Mouse (Mus musculus) forebrain, embryonic 14.5 days (tissue): ENCODE data around the gene Clint1. TPM values are rescaled to one million over a fixed set of nuclear protein-coding genes. Genes with fewer than 3 reads are reported as not detected.
A peak's percentile ranks its signal among the peaks of the same experiment; 100 is the strongest.

Experiments used
- ATAC-seq: fragments of 200-750 bp; cut with Nextera tagmentation; 2 replicates; pipeline ENCODE4 v1.8.0; 2017; ENCODE audit warnings: mild to moderate bottlenecking, moderate library complexity
- DNase-seq: peaks from one replicate; pipeline ENCODE4 v3.0.0-alpha.2; 2015; ENCODE audit warnings: low spot score
- H3K27ac ChIP-seq: fragments of 300-500 bp; sonication (generic); 2 replicates; pipeline ENCODE4 v1.5.1; 2014; ENCODE audit warnings: low read depth, mild to moderate bottlenecking, control low read depth, low read length, moderate library complexity
- H3K27me3 ChIP-seq: fragments of 300-500 bp; sonication (generic); replicated peaks from 2 replicates; pipeline ENCODE4 v1.6.1; 2014; ENCODE audit warnings: low read length, control low read depth, mixed read lengths; ENCODE audit not compliant: control insufficient read depth, insufficient read depth
- H3K36me3 ChIP-seq: fragments of 300-500 bp; sonication (generic); 2 replicates; pipeline ENCODE4 v1.6.1; 2014; ENCODE audit warnings: low read length, control low read depth; ENCODE audit not compliant: control insufficient read depth, insufficient read depth
- H3K4me1 ChIP-seq: fragments of 300-500 bp; sonication (generic); 2 replicates; pipeline ENCODE4 v1.6.1; 2014; ENCODE audit warnings: antibody characterized with exemption, low read length, control low read depth; ENCODE audit not compliant: control insufficient read depth, insufficient read depth
- H3K4me2 ChIP-seq: fragments of 300-500 bp; sonication (generic); 2 replicates; pipeline ENCODE4 v1.6.1; 2014; ENCODE audit warnings: mild to moderate bottlenecking, control low read depth, low read length
- H3K4me3 ChIP-seq: fragments of 300-500 bp; sonication (generic); 2 replicates; pipeline ENCODE4 v1.5.1; 2014; ENCODE audit warnings: low read depth, low read length, control low read depth
- H3K9ac ChIP-seq: fragments of 300-500 bp; sonication (generic); 2 replicates; pipeline ENCODE4 v1.6.1; 2014; ENCODE audit warnings: mild to moderate bottlenecking, low read length, control low read depth, moderate library complexity
- H3K9me3 ChIP-seq: fragments of 300-500 bp; sonication (generic); replicated peaks from 2 replicates; pipeline ENCODE4 v1.6.1; 2016; ENCODE audit warnings: low read length, control low read depth, mixed read lengths; ENCODE audit not compliant: control insufficient read depth
- WGBS: fragments of 180-500 bp; shearing (Covaris S2); extraction: QIAGEN DNeasy Blood & Tissue Kit; methylation state at CpG from one replicate; pipeline ENCODE4 v1.1.7; 2014; 5-methylcytosine and 5-hydroxymethylcytosine counted together
- polyA plus RNA-seq: library from polyadenylated mRNA; unstranded; fragments of >200 nt; fragmentation: Nextera tagmentation; extraction: Ambion mirVana; gene quantifications from 2 replicates; pipeline ENCODE4 v1.2.1, GENCODE M21; 2014

Clint1 gene
- polyA plus RNA-seq, 1 experiment from 2014 or later, result 38.4 TPM

DNA sequence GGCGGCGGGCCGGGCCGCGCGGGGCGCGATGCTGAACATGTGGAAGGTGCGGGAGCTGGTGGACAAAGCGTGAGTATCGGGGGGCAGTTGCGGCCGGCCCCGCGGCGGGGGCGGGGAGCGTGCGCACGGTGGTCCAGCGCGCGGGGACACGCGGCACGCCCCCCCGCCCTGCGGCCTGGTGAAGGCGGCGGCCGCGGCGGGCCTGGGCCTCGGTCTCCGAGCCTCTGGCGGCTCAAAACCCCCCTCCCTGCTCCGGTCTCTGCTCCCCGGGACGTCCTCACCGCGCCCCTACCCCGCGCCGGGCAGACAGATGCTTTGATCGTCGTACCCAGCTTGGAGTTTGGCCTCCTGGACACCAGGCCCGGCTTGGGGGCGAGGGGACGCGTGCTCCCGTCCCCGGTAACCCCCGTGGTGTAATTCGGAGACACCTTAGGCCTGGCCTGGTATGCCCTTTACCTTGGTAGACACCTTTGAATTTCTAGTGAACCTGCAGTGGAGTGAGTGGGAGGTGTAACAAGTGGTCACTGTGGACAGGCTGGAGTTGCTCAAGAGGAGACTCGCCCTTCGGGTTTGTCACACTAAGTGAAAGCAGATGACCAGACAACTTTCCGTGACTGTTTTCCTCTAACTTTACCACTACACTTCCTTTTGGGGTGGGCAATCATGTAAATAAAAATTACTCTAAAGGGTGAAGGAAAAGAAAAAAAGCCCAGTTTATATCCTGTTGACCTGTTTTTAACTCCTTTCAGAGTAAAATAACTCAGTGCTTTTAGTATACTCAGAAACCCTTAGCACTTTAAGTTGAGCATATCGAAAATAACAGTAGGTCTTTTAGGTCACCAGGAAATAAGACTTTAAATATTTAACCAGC lies 508 bp downstream of the Clint1 start:
- Histone ChIP-seq H3K4me1 (peaks cover 6% of the 10 kb centered on the region), H3K9me3 (no peaks in the 10 kb centered on the region), H3K27ac (peak overlapping the region; percentile 63; the same call in 1 of the 2 replicates), H3K4me3 (peak overlapping the region; percentile 94), H3K27me3 (no peaks in the 10 kb centered on the region), H3K4me2 (peak overlapping the region; percentile 62), H3K9ac (peak overlapping the region; percentile 96), H3K36me3 (peaks cover 14% of the 10 kb centered on the region; the same call in 1 of the 2 replicates)
- DNase-seq (no peak), ATAC-seq (peak; percentile 82)
- 3% methylated on average over 37 of the region's 58 CpGs for WGBS

DNA sequence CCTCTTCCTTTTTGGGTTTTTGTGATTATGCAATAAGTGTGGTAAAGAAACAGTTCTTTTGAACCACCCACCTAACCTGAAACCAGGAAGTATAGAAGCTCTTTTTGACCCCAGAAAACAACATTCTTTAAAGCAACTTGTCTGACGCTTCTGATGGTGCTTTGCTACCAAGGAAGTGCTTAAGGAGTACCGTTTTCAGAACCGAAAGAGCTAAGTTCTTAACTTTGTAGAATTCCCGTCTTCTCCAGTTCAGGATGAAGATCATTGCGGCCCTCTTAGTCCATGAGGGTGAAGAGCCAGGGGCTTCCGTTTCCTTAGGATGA lies 1.1 kb downstream of the Clint1 start:
- Histone ChIP-seq H3K36me3 (peaks cover 14% of the 10 kb centered on the region; the same call in 1 of the 2 replicates), H3K9ac (peak overlapping the region; percentile 96; the same call in 1 of the 2 replicates), H3K4me2 (peak overlapping the region; percentile 62), H3K27me3 (no peaks in the 10 kb centered on the region), H3K27ac (no peak overlapping the region), H3K4me1 (peaks cover 6% of the 10 kb centered on the region), H3K9me3 (no peaks in the 10 kb centered on the region), H3K4me3 (peak overlapping the region; percentile 94)
- 71% methylated on average over 6 of the region's 6 CpGs for WGBS
- DNase-seq (no peak), ATAC-seq (no peak)

DNA sequence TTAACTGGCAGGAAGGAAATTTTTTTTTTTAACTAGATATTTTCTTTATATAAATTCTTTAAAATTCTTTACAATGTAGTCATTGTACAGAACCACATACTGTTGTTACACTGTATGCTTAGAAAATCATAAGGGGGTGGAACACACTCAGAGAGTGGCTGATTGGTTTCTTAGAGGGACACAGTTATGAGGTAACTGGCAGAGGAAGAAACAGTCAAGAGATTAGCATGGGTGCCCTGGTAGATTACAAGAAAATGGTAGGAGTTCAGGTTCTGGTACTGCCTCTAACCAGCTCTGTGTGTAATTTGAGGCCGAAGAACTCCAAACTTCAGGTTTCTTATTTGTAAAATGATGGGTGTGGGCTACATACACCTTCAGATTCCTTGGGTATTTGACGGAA lies 2.1 kb downstream of the Clint1 start:
- Histone ChIP-seq H3K36me3 (peaks cover 14% of the 10 kb centered on the region; the same call in 1 of the 2 replicates), H3K4me2 (no peak overlapping the region), H3K27ac (no peak overlapping the region), H3K9me3 (no peaks in the 10 kb centered on the region), H3K9ac (no peak overlapping the region), H3K4me1 (peaks cover 6% of the 10 kb centered on the region), H3K27me3 (no peaks in the 10 kb centered on the region), H3K4me3 (no peak overlapping the region)
- 93% methylated on average over 2 of the region's 2 CpGs for WGBS
- no peak for DNase-seq
- no peak for ATAC-seq

DNA sequence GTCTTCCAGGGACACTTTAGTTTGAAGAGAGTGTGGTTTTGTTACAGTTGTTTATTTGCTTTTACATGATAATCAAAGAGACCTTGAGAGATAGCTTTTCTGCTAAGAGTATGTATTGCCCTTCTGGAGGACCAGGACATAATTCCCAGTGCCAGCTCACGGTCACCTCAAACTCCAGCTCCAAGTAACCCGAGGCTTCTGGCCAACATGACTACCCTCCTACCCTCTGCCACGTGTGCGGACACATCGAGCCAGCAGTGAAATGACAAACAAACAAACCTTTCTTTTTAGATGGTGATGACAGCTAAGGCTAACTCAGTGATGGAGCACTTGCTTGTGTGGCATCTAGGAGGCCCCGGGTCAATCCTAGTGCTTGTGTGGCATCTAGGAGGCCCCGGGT lies 2.5 kb downstream of the Clint1 start:
- Histone ChIP-seq H3K4me3 (no peak overlapping the region), H3K27me3 (no peaks in the 10 kb centered on the region), H3K9me3 (no peaks in the 10 kb centered on the region), H3K4me2 (no peak overlapping the region), H3K36me3 (peaks cover 14% of the 10 kb centered on the region; the same call in 1 of the 2 replicates), H3K27ac (no peak overlapping the region), H3K9ac (no peak overlapping the region), H3K4me1 (peaks cover 6% of the 10 kb centered on the region)
- DNase-seq, result no peak
- WGBS, result 93% methylated on average over 7 of the region's 7 CpGs
- ATAC-seq, result no peak

DNA sequence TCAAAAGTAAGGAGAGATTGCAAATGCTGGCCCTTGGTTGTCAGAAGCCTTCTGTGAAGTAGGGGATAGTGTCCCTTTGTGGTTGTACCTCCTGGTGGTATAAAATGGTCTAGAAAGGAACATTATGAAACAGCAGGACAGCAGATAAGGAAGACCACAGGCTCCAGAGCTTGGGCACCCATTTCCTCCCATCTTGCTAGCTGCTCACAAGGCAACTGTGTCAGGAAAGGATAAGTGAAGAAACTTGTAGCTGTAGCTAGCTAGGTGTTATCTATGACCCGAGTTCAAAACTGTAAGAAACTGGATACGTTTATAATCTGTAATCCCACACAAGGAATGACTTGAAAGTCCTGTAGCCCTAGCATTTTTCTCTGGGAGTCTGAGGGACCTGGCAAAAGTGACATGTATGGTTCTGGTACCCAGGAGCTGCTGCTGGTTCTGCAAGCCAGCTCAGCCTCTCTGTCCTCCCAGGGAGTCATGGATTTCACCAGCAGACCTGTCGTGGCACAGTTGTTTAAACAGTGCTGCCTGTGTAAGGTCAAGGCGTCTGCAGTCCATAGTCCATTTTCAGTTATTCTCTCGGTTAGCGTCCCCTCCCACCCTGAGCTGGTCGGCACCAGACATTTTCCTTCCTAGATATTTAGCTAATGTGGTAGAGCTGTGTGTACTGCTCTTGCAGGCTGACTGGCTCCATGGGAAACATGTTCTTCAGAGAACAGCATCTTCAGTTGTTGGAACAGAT lies 3.7 kb downstream of the Clint1 start:
- Histone ChIP-seq H3K4me3 (no peak overlapping the region), H3K27ac (no peak overlapping the region), H3K4me1 (peaks cover 6% of the 10 kb centered on the region), H3K36me3 (peaks cover 14% of the 10 kb centered on the region; the same call in 1 of the 2 replicates), H3K27me3 (no peaks in the 10 kb centered on the region), H3K9ac (peak overlapping the region; percentile 29; the same call in 1 of the 2 replicates), H3K9me3 (no peaks in the 10 kb centered on the region), H3K4me2 (no peak overlapping the region)
- no peak for ATAC-seq
- DNase-seq, result no peak
- 80% methylated on average over 7 of the region's 7 CpGs for WGBS

DNA sequence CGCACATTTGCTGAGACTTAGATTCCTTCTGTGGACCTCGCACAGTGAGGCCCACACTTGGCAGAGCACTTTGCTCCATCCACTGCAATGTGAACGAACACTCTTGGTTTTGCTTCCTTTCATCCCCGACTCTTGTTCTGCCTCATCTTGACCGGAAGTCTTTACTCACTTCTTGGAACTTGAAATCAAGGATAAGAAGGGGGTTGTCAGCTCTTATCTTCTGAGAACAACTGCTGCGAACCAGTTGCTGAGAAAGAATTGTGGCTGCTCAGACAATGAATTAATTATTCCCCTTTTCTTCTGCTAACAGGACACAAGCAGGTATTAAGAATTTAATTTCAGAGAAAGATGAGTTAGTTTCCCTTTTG lies 4.3 kb downstream of the Clint1 start:
- Histone ChIP-seq H3K27ac (no peak overlapping the region), H3K9ac (peak overlapping the region; percentile 25; the same call in 1 of the 2 replicates), H3K4me3 (no peak overlapping the region), H3K4me2 (no peak overlapping the region), H3K36me3 (peaks cover 14% of the 10 kb centered on the region; the same call in 1 of the 2 replicates), H3K4me1 (peaks cover 6% of the 10 kb centered on the region), H3K9me3 (no peaks in the 10 kb centered on the region), H3K27me3 (no peaks in the 10 kb centered on the region)
- WGBS, result 87% methylated on average over 6 of the region's 6 CpGs
- DNase-seq (no peak), ATAC-seq (no peak)

DNA sequence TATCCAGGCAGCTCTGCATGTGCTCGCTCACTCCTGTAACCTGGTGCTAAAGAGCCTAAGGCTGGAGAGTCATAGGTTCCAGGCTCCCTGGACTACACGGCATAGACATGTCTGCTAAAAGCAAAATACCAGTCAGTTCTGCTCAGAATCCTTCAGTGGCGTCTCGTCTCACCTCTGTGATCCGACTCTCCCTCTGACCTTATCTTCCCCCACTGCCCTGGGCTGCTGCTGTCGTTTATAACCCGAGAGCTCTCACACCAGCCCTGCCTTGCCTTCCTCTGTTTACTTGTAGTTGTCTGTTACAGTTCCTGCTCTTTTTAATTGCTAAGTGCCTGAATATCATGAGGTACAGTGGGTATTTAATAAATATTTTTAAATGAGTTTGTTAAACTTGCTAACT lies 9.5 kb downstream of the Clint1 start:
- no peak overlapping the region for H3K9ac ChIP-seq
- no peak for DNase-seq
- WGBS, result 92% methylated on average over 7 of the region's 7 CpGs
- ATAC-seq, result no peak
- no peak overlapping the region for H3K4me2 ChIP-seq
- H3K9me3 ChIP-seq, result no peaks in the 10 kb centered on the region; the same call in 1 of the 2 replicates
- H3K27ac ChIP-seq, result no peak overlapping the region
- no peak overlapping the region for H3K4me3 ChIP-seq
- no peaks in the 10 kb centered on the region; the same call in 1 of the 2 replicates for H3K36me3 ChIP-seq
- H3K27me3 ChIP-seq, result no peaks in the 10 kb centered on the region
- no peaks in the 10 kb centered on the region for H3K4me1 ChIP-seq

DNA sequence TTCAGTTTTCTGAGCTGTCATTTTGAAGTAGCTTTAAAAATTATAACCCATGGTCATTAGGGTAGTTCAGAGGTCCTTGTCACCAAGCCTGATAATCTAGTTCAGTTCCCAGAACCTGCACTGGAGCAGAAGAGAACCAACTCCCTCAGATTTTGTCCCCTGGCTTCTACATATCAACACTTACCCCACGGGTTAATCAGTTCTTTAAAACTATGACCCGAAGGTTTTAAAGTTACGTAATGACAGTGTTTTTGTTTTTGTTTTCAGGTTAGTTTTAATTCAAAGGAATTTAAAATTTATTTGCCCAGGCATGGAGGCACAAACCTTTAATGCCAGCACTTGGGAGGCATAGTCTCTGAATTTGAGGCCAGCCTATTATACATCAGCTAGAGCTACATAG lies 12.6 kb downstream of the Clint1 start:
- DNase-seq (no peak), ATAC-seq (no peak)
- no peaks in the 10 kb centered on the region for H3K36me3 ChIP-seq
- H3K4me3 ChIP-seq, result no peak overlapping the region
- no peaks in the 10 kb centered on the region for H3K27me3 ChIP-seq
- H3K9me3 ChIP-seq, result no peaks in the 10 kb centered on the region; the same call in 1 of the 2 replicates
- H3K4me1 ChIP-seq, result no peaks in the 10 kb centered on the region
- 96% methylated on average over 3 of the region's 3 CpGs for WGBS
- no peak overlapping the region for H3K4me2 ChIP-seq
- no peak overlapping the region for H3K9ac ChIP-seq
- no peak overlapping the region for H3K27ac ChIP-seq

DNA sequence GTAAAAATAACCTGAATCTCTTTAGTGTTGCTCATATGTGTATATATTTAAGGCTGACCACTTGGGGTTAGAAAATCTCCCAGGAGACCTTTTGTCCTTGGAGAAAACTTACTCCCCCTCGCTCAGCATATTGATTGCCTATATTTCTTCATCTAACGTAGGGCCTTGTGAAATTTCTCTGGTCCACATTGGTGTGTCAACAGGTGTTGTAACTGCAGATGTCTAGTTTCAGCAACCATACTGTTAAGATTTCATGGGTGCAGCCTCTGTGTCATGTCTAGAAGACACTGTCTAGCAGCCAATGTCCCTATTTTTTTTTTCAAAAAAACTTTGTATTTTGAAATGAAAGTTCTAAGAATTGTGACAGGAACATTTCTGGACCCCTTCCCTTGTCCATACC lies 14.0 kb downstream of the Clint1 start:
- Histone ChIP-seq H3K9ac (no peak overlapping the region), H3K9me3 (no peaks in the 10 kb centered on the region; the same call in 1 of the 2 replicates), H3K4me2 (no peak overlapping the region), H3K4me1 (no peaks in the 10 kb centered on the region), H3K36me3 (no peaks in the 10 kb centered on the region), H3K4me3 (no peak overlapping the region), H3K27me3 (no peaks in the 10 kb centered on the region), H3K27ac (no peak overlapping the region)
- ATAC-seq (no peak), DNase-seq (no peak)
- 90% methylated on average over 2 of the region's 2 CpGs for WGBS
